Mouse (Mus musculus): ENCODE measurements around the gene Hist1h2ad. TPM values are rescaled to one million over a fixed set of nuclear protein-coding genes. Genes with fewer than 3 reads are reported as not detected.
"Not testable (repeated sequence)": the region's sequence is repeated elsewhere in the genome, so short reads cannot be mapped to it uniquely, and the experiment has no call there.

Hist1h2ad gene
- polyA plus RNA-seq, 1 experiment from 2014 or later: 4.6 TPM

DNA sequence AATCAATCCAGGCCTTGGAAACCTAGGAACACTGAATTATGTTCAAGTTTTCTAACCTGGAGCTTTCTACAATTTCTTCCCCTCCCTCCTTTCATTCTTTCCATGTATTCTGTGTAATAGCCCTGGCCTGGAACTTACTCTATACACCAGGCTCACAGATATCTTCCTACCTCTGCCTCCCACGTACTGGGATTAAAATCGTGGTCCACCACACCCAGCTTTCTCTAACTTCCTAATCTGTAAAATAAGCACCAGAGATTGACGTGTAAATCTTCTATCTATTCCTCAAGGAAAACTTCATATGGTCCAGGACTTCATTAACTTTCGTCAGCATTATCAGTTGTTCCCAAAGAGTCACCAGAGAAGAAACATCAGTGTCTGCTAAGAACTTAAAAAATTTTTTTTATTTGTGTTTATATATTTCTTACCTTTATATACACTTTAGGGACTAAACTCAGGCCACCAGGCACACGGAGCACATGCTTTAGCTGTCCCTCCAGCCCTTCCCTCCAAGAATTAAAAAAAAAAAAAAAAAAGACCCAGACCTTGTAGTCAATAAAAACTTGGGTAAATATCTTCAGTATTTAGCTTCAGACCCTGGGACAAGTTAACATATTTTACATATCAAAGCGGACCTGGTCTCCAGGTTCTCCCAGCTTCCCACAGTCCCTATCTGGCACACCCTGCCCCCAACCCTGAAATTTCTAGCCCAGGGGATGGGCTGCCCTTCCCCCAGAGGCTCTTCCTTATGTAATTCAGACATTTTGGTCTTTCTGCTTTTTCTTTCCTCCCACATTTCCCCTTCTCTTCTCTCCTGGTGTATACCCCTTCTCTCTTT lies 8.3 kb downstream of the Hist1h2ad start:
- whole genome bisulfite sequencing: 7% methylated on average over 6 of the region's 6 CpGs
- no peak for ATAC-seq (ENCODE audit: borderline replicate concordance, extremely low read depth, low FRiP score, low TSS enrichment)

DNA sequence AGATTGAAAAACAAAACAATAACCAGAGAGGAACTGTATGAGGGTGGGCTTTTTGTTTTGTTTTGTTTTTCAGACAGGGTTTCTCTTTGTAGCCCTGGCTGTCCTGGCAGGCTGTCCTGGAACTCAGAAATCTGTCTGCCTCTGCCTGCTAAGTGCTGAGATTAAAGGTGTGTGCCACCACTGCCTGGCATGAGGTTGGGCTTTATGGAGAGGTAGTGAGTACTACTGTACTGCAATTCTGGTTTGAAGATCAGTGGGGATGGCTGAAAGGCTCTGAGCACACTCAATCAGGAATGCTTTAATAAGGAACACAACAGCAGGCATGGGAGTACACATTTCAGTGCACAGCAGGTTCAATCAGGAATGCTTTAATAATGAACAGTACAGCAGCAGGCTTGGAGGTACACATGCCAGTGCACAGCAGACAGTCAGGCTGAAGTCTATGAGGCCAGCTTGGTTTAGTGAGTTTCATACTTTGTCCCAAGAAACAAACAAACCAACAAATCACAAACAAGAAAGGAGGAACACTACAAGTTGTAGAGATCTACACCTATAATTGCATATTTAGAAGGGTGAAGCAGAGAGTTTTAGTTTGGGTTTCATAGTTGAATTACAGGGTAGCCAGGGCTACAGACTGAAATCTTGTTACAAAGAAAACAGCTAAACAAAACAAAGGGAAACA lies 9.3 kb downstream of the Hist1h2ad start:
- H3K36me3 ChIP-seq: no peaks in the 10 kb centered on the region
- H3K4me1 ChIP-seq: peaks cover 40% of the 10 kb centered on the region
- H3K4me3 ChIP-seq: no peak overlapping the region
- ATAC-seq (ENCODE audit: borderline replicate concordance, extremely low read depth, low FRiP score, low TSS enrichment): no peak
- H3K27ac ChIP-seq: peak overlapping the region; percentile 98
- no peak overlapping the region; the same call in 1 of the 2 replicates for H3K4me2 ChIP-seq
- no peaks in the 10 kb centered on the region for H3K27me3 ChIP-seq
- H3K9ac ChIP-seq: no peak overlapping the region
- no peaks in the 10 kb centered on the region for H3K9me3 ChIP-seq

More for the DNA sequence above, 8.3 kb downstream of the Hist1h2ad start:
- no peaks in the 10 kb centered on the region for H3K27me3 ChIP-seq
- H3K27ac ChIP-seq: peak overlapping the region; percentile 98
- peak overlapping the region; percentile 67 for H3K9ac ChIP-seq
- H3K4me2 ChIP-seq: peak overlapping the region; percentile 77
- no peaks in the 10 kb centered on the region for H3K36me3 ChIP-seq
- H3K4me1 ChIP-seq: peaks cover 40% of the 10 kb centered on the region
- H3K4me3 ChIP-seq: peak overlapping the region; percentile 53
- no peaks in the 10 kb centered on the region for H3K9me3 ChIP-seq

DNA sequence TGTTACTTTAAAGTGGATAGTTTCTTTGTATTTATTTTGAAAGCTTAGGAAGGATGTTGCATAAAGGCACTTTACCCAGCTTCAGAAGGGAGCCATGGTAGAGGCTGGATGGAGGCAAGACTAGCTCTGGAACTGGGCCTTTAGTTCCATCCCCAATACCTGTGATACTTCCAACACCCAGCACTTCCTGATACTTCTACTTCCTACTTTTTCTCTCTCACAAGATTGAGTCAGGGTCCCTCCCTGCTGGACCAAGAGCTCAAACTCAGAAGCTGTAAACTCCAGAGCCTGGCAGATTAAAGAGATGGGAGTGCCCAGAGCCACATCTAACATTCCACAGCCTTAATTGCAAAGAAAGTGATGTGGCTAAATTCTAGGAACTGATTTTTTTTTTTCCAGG lies 10.2 kb downstream of the Hist1h2ad start:
- no peaks in the 10 kb centered on the region for H3K36me3 ChIP-seq
- H3K4me3 ChIP-seq: peak overlapping the region; percentile 48
- no peaks in the 10 kb centered on the region for H3K9me3 ChIP-seq
- peaks cover 40% of the 10 kb centered on the region for H3K4me1 ChIP-seq
- H3K9ac ChIP-seq: peak overlapping the region; percentile 68
- no peaks in the 10 kb centered on the region for H3K27me3 ChIP-seq
- ATAC-seq (ENCODE audit: borderline replicate concordance, extremely low read depth, low FRiP score, low TSS enrichment): no peak
- peak overlapping the region; percentile 72 for H3K4me2 ChIP-seq
- peak overlapping the region; percentile 98 for H3K27ac ChIP-seq

DNA sequence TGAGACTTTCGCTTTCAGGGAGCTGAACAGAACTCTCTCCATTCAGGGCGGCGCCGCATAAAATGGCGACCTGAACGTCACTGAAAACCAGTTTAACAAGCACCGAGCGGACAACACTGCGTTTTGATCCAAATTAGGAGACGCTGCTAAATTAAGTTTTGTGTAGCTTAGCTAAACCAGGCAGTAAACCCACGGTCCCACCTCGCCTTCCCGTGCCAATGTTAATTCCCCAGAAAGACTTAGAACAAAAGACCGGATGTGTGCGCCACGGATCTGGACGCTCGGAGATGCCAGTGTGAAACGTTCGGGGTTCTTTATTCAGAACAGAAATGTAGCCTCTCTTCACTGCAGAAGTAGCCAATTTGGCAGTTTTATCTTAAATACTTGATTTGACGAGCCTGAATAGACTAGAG lies 10.9 kb downstream of the Hist1h2ad start:
- Histone ChIP-seq H3K27ac (peak overlapping the region; percentile 98), H3K9ac (peak overlapping the region; percentile 68), H3K9me3 (no peaks in the 10 kb centered on the region), H3K4me2 (peak overlapping the region; percentile 72), H3K4me3 (peak overlapping the region; percentile 48), H3K4me1 (peaks cover 40% of the 10 kb centered on the region), H3K36me3 (no peaks in the 10 kb centered on the region), H3K27me3 (no peaks in the 10 kb centered on the region)
- under 1% methylated on average over 21 of the region's 21 CpGs for WGBS
- no peak for ATAC-seq (ENCODE audit: borderline replicate concordance, extremely low read depth, low FRiP score, low TSS enrichment)

DNA sequence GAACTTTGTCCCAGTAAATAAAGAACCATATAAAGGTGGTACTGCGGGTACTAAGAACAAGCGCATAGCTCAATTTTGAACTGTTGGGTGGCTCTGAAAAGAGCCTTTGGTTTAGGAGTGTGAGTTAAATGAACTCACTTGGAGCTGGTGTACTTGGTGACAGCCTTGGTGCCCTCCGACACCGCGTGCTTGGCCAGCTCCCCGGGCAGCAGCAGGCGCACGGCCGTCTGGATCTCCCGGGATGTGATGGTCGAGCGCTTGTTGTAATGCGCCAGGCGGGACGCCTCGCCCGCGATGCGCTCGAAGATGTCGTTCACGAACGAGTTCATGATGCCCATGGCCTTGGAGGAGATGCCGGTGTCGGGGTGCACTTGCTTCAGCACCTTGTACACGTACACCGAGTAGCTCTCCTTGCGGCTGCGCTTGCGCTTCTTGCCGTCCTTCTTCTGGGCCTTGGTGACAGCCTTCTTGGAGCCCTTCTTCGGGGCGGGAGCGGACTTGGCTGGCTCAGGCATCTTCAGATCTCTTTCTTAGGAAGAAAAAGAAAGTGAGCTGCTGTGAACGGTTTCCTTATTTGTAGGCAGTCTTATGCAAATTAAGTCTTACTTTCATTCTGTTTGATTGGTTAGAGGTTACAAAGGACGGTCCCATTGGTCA lies 11.4 kb downstream of the Hist1h2ad start:
- H3K36me3 ChIP-seq, H3K27me3 ChIP-seq, H3K9me3 ChIP-seq: not testable (repeated sequence)
- WGBS: under 1% methylated on average over 33 of the region's 36 CpGs
- ATAC-seq (ENCODE audit: borderline replicate concordance, extremely low read depth, low FRiP score, low TSS enrichment): peak; percentile 91
- peaks cover 34% of the 10 kb centered on the region for H3K4me1 ChIP-seq
- peak overlapping the region; percentile 48 for H3K4me3 ChIP-seq
- peak overlapping the region; percentile 98 for H3K27ac ChIP-seq
- peak overlapping the region; percentile 68 for H3K9ac ChIP-seq
- H3K4me2 ChIP-seq: peak overlapping the region; percentile 72

DNA sequence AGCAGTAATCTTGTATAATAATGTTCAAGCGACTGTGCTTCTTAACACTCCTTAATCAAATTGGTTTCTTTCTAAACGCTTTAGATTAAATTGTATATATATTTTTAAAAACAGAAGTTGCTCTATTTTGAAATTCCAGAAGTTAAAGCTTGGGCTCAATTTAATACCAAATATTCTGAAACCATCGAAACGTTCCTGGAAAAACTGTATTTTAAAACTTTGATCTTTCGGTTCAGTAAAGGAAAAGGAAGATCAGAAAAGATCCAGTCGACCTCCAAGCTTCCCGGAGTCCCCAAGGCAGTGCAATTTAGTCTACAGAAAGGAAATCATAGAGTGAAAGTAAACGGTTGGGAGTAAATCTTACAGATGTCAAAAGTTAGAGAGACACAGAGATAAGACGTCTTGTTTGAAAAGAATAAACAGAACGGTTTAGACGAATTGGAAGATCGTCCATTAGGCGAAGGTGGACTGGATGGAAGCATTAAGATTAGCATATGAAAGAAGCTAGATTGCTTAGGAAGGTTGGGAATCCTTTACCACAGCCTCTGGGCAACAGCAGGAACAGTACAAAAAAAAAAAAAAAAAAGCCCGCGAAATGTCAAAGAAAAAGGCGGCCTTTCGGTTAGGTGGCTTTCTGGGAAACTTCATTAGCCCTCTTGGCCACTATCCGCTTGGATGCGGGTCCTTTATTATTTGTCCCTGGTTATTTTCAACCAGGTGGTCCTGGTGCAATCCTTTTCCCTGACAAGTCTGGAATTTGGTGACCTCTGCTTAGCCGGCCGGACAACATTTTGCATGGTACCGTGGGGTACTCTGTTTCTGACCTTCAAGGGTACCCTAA lies 12.1 kb downstream of the Hist1h2ad start:
- H3K4me2 ChIP-seq: peak overlapping the region; percentile 72
- peak overlapping the region; percentile 98 for H3K27ac ChIP-seq
- peak overlapping the region; percentile 48 for H3K4me3 ChIP-seq
- H3K27me3 ChIP-seq: no peaks in the 10 kb centered on the region
- ATAC-seq (ENCODE audit: borderline replicate concordance, extremely low read depth, low FRiP score, low TSS enrichment): no peak
- H3K4me1 ChIP-seq: peaks cover 29% of the 10 kb centered on the region
- no peaks in the 10 kb centered on the region for H3K36me3 ChIP-seq
- peak overlapping the region; percentile 51 for H3K9ac ChIP-seq
- H3K9me3 ChIP-seq: no peaks in the 10 kb centered on the region
- WGBS: 2% methylated on average over 22 of the region's 22 CpGs

DNA sequence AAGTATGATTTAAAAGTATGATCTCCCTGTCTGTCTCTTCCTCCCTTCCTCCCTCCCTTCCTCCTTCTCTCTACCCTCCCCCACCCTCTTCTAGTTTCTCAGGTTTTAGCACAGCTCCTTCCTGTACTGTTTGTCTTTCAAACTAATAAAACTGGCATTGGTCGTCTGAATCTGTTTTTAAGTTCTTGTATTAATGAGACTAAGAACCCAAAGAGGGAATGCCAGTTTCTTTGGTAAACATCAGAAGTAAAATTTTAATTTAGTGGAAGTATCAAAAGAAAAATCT lies 12.7 kb downstream of the Hist1h2ad start:
- Histone ChIP-seq H3K4me2 (peak overlapping the region; percentile 72), H3K36me3 (no peaks in the 10 kb centered on the region), H3K9ac (peak overlapping the region; percentile 51), H3K9me3 (no peaks in the 10 kb centered on the region), H3K4me1 (peaks cover 28% of the 10 kb centered on the region), H3K27me3 (no peaks in the 10 kb centered on the region), H3K4me3 (peak overlapping the region; percentile 48), H3K27ac (peak overlapping the region; percentile 98)
- 4% methylated on average over 1 of the region's 1 CpGs for WGBS
- no peak; the same call in 1 of the 2 replicates for ATAC-seq (ENCODE audit: borderline replicate concordance, extremely low read depth, low FRiP score, low TSS enrichment)

DNA sequence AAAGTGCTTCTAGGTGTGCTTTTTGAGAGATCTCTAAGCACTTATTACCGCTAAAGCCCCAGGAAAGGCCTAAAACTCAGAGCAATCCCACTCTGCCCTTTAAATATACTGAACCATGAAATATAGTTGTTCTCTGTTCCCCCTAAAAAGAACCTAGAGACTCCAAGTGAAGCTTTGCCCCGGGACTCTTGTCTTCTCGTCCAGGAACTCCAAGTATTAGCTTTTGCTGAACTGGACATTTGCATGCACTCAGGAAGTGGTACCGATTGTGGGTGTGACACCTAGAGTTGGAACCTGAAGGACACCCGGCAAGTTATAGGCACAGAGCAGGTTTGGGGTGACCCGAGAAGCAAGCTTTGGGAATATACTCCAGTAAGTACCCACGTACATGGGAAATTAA lies 17.0 kb downstream of the Hist1h2ad start:
- Histone ChIP-seq H3K36me3 (no peaks in the 10 kb centered on the region), H3K9me3 (no peaks in the 10 kb centered on the region), H3K9ac (no peak overlapping the region), H3K4me3 (no peak overlapping the region), H3K4me1 (peaks cover 17% of the 10 kb centered on the region; the same call in 1 of the 2 replicates), H3K27ac (no peak overlapping the region), H3K4me2 (no peak overlapping the region), H3K27me3 (no peaks in the 10 kb centered on the region)
- no peak for ATAC-seq (ENCODE audit: borderline replicate concordance, extremely low read depth, low FRiP score, low TSS enrichment)
- 90% methylated on average over 7 of the region's 7 CpGs for WGBS

DNA sequence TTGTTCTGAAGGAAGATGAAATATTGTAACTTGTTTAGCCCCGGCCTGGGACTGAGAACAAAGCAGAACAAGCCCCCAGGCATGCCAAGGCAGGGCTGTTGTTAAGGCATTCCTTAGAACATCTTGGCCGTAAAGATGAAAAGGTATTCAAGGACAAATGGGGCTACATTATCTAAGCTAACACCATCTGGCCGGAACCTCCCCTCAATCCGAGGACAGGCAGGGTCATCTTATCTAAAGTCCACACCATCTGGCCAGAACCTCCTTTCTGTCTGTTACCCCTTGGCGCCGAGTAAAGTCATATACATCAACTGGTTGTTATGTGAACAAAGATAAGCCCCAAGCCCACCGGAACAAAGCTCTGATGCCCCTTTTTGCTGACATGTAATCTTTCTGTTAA lies 17.7 kb downstream of the Hist1h2ad start:
- H3K4me1 ChIP-seq: peaks cover 11% of the 10 kb centered on the region; the same call in 1 of the 2 replicates
- not testable (repeated sequence) for H3K9me3 ChIP-seq; H3K27ac ChIP-seq; H3K36me3 ChIP-seq; H3K4me2 ChIP-seq; H3K4me3 ChIP-seq; H3K27me3 ChIP-seq; H3K9ac ChIP-seq; ATAC-seq (ENCODE audit: borderline replicate concordance, extremely low read depth, low FRiP score, low TSS enrichment)
- 70% methylated on average over 7 of the region's 7 CpGs for WGBS

DNA sequence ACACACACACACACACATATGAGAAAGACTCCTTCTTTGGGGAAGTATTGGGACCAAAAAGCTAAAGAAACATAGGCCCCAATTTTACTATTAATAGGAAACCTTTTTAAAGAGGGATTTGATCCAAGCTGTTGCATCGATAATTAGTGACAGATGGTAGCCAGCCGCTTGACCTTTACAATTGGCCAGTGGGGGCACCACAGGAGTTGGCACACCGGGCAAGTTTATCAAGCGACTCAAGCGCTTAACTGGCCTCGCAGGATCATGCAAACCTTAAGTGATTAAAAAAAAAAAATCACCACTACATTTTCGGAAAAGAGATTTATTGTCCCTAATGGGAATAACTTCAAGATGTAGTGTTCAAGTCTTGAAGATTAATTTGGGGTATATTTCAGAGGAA lies 18.4 kb downstream of the Hist1h2ad start:
- no peak overlapping the region for H3K4me3 ChIP-seq
- peak overlapping the region; percentile 82 for H3K27ac ChIP-seq
- peaks cover 8% of the 10 kb centered on the region; the same call in 1 of the 2 replicates for H3K4me1 ChIP-seq
- H3K9me3 ChIP-seq: no peaks in the 10 kb centered on the region
- H3K36me3 ChIP-seq: no peaks in the 10 kb centered on the region
- H3K9ac ChIP-seq: no peak overlapping the region
- H3K4me2 ChIP-seq: no peak overlapping the region
- H3K27me3 ChIP-seq: no peaks in the 10 kb centered on the region
- 75% methylated on average over 7 of the region's 7 CpGs for WGBS
- no peak for ATAC-seq (ENCODE audit: borderline replicate concordance, extremely low read depth, low FRiP score, low TSS enrichment)

DNA sequence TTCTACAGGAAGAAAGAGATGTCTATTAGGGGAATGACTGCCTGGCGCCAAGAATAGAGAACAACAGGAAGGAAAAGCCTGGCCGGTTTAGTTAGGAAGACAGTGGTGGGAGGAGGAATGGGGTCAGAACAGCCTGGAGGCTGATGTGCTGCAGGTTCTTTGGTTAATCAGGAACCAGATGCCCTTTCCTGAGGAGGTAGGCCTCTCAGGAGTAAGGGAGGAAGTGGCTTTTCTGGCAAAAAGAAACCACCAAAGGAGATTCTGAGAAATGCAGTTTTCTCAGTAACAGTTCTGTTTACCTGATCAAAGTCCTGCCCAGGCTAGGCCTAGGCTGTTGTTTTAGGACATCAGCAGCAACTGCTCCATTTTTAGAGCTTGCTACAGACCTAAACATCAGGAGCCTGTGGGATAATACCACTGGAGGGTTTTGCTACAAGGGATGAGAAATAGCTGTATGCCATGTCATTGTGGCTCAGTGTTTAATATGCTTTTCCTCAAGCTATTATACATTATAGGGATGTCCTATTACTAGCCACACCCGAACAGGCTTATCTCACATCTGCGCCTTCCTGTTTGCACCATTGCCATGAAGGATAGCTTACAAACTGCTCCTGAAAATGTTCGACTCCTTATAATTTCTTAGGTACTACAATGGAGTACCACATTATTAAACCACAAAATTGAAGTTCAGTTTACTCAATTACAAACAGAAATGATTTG lies 19.0 kb downstream of the Hist1h2ad start:
- Histone ChIP-seq H3K4me1 (peaks cover 8% of the 10 kb centered on the region; the same call in 1 of the 2 replicates), H3K9ac (no peak overlapping the region), H3K27ac (peak overlapping the region; percentile 82), H3K4me2 (no peak overlapping the region), H3K4me3 (no peak overlapping the region), H3K27me3 (no peaks in the 10 kb centered on the region), H3K9me3 (no peaks in the 10 kb centered on the region), H3K36me3 (no peaks in the 10 kb centered on the region)
- WGBS: 65% methylated on average over 5 of the region's 5 CpGs
- ATAC-seq (ENCODE audit: borderline replicate concordance, extremely low read depth, low FRiP score, low TSS enrichment): no peak
